ENCODE assay signal across 17 mouse cellular contexts in the genomic region with DNA sequence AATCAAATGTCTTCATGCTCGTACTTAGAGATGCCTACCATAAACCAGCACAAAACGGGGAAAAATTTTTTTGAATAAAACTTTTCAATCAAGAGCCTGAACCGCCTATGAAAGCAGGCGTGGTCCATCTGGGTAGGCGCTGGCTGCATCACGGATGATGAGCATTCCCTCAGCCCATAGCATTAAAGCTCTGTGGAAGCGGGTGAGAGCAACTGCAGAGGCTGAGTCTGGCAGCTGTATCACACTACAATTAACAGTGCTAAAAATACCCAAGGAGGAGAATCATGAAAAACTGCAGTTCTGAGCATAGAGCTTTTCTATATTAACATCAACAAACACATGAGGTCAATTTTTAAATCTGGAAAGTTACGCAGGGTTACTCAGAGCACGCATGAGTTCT. TPM values are rescaled to one million over a fixed set of nuclear protein-coding genes. Genes with fewer than 3 reads are reported as not detected.
DNase-seq lines count a peak whose midpoint lies in the region; ATAC-seq and TF ChIP-seq lines count a peak whose summit lies in the region.
"Had no signal": no experiment of that assay in that cellular context is flagged by ENCODE, and none has a peak within 500 bp of the region (broad histone marks: within the 10 kb centered on the region; RNA-seq: fewer than 3 reads in every experiment).

No protein-coding gene starts in this region.

- no peak for DNase-seq in forebrain, embryonic 10.5 days (ENCODE audit: extremely low spot score, low spot score)
- peak; percentile 5 for DNase-seq in lung, postnatal 0 days (ENCODE audit: low spot score)
- DNase-seq in lung, postnatal 10 days, result no peak
- peak; percentile 38 for DNase-seq in forebrain, embryonic 14.5 days (ENCODE audit: low spot score)
- peak; percentile 66 for DNase-seq in telencephalon, adult 2 months (ENCODE audit: low read depth, low spot score)
- DNase-seq in cerebellum, adult 9-10 months, result no peak
- DNase-seq in gastrocnemius, postnatal 10 days, result no peak
- DNase-seq: gastrocnemius, postnatal 36 days; kidney, adult 11 months; spleen, adult 18-20 months; thymus, postnatal 14 days had no signal

- H3K27me3 ChIP-seq in forebrain, embryonic 13.5 days, result no peaks in the 10 kb centered on the region
- H3K27me3 ChIP-seq in forebrain, embryonic 10.5 days (ENCODE audit: poor library complexity, severe bottlenecking), result no peaks in the 10 kb centered on the region
- H3K27me3 ChIP-seq in lung, postnatal 0 days (replicated peaks; ENCODE audit: insufficient read depth, low read length), result no peaks in the 10 kb centered on the region
- H3K27me3 ChIP-seq in forebrain, embryonic 14.5 days (replicated peaks; ENCODE audit: control insufficient read depth, insufficient read depth, low read length), result no peaks in the 10 kb centered on the region
- H3K27me3 ChIP-seq: heart, embryonic 12.5 days; hindbrain, embryonic 15.5 days; neural tube, embryonic 13.5 days; stomach, embryonic 15.5 days had no signal

- 84% methylated on average over 9 of the region's 9 CpGs for WGBS in forebrain, embryonic 13.5 days
- 92% methylated on average over 9 of the region's 9 CpGs for WGBS in forebrain, embryonic 10.5 days
- WGBS in lung, postnatal 0 days, result 78% methylated on average over 9 of the region's 9 CpGs
- 92% methylated on average over 9 of the region's 9 CpGs for WGBS in forebrain, embryonic 14.5 days

- no peak overlapping the region for H3K27ac ChIP-seq in forebrain, embryonic 13.5 days
- no peak overlapping the region for H3K27ac ChIP-seq in forebrain, embryonic 10.5 days
- H3K27ac ChIP-seq in lung, postnatal 0 days (ENCODE audit: low read length), result no peak overlapping the region
- 0 out of 2 replicates have a peak overlapping the region, but pooled peaks have one; percentile 5 for H3K27ac ChIP-seq in forebrain, embryonic 14.5 days (ENCODE audit: low read depth, low read length)
- H3K27ac ChIP-seq: hindbrain, embryonic 15.5 days; kidney, postnatal 0 days; neural tube, embryonic 13.5 days; stomach, embryonic 15.5 days had no signal

- peak; percentile 72 for ATAC-seq in forebrain, embryonic 13.5 days
- no peak for ATAC-seq in lung, postnatal 0 days
- no peak for ATAC-seq in forebrain, embryonic 14.5 days

- H3K9ac ChIP-seq in forebrain, embryonic 13.5 days, result no peak overlapping the region
- H3K9ac ChIP-seq in lung, postnatal 0 days (replicated peaks; ENCODE audit: low read depth), result no peak overlapping the region
- no peak overlapping the region for H3K9ac ChIP-seq in forebrain, embryonic 14.5 days (ENCODE audit: low read length)
- H3K9ac ChIP-seq: heart, embryonic 12.5 days; hindbrain, embryonic 15.5 days; neural tube, embryonic 13.5 days; stomach, embryonic 15.5 days had no signal

- no peak for TF ChIP-seq CTCF in lung, postnatal 0 days (IDR thresholded peaks at IDR 0.05)

- peaks cover 7% of the 10 kb centered on the region for H3K4me1 ChIP-seq in forebrain, embryonic 13.5 days
- H3K4me1 ChIP-seq in forebrain, embryonic 10.5 days, result peaks cover 5% of the 10 kb centered on the region
- H3K4me1 ChIP-seq in lung, postnatal 0 days (ENCODE audit: insufficient read depth, low read depth, low read length), result no peaks in the 10 kb centered on the region
- H3K4me1 ChIP-seq in forebrain, embryonic 14.5 days (ENCODE audit: control insufficient read depth, insufficient read depth, low read length), result no peaks in the 10 kb centered on the region
- H3K4me1 ChIP-seq: stomach, embryonic 15.5 days had no signal

- peaks cover 24% of the 10 kb centered on the region for H3K36me3 ChIP-seq in forebrain, embryonic 13.5 days (ENCODE audit: poor library complexity, severe bottlenecking)
- H3K36me3 ChIP-seq in forebrain, embryonic 10.5 days (replicated peaks), result peaks cover 25% of the 10 kb centered on the region
- no peaks in the 10 kb centered on the region for H3K36me3 ChIP-seq in lung, postnatal 0 days (ENCODE audit: insufficient read depth, low read length)
- H3K36me3 ChIP-seq in forebrain, embryonic 14.5 days (ENCODE audit: control insufficient read depth, insufficient read depth, low read length), result peaks cover 15% of the 10 kb centered on the region; the same call in 1 of the 2 replicates
- H3K36me3 ChIP-seq: stomach, embryonic 15.5 days had no signal

- H3K9me3 ChIP-seq in forebrain, embryonic 13.5 days (replicated peaks), result peaks cover 3% of the 10 kb centered on the region; the same call in 1 of the 2 replicates
- H3K9me3 ChIP-seq in forebrain, embryonic 10.5 days, result peaks cover 13% of the 10 kb centered on the region; the same call in 1 of the 2 replicates
- H3K9me3 ChIP-seq in lung, postnatal 0 days (ENCODE audit: low read length), result no peaks in the 10 kb centered on the region
- H3K9me3 ChIP-seq in forebrain, embryonic 14.5 days (replicated peaks; ENCODE audit: control insufficient read depth, low read length), result peaks cover 2% of the 10 kb centered on the region; the same call in 1 of the 2 replicates
- H3K9me3 ChIP-seq: hindbrain, embryonic 15.5 days; stomach, embryonic 15.5 days had no signal

- H3K4me2 ChIP-seq in forebrain, embryonic 13.5 days, result no peak overlapping the region
- no peak overlapping the region for H3K4me2 ChIP-seq in lung, postnatal 0 days (replicated peaks; ENCODE audit: low read depth, low read length)
- H3K4me2 ChIP-seq in forebrain, embryonic 14.5 days (ENCODE audit: low read length), result no peak overlapping the region
- H3K4me2 ChIP-seq: heart, embryonic 12.5 days; hindbrain, embryonic 15.5 days; neural tube, embryonic 13.5 days; stomach, embryonic 15.5 days had no signal

- TF ChIP-seq EP300 in lung, postnatal 0 days (IDR thresholded peaks at IDR 0.05), result no peak

- no peak overlapping the region for H3K4me3 ChIP-seq in forebrain, embryonic 13.5 days
- H3K4me3 ChIP-seq in forebrain, embryonic 10.5 days, result no peak overlapping the region
- no peak overlapping the region for H3K4me3 ChIP-seq in lung, postnatal 0 days (ENCODE audit: low read depth, low read length)
- no peak overlapping the region for H3K4me3 ChIP-seq in forebrain, embryonic 14.5 days (ENCODE audit: low read depth, low read length)
- H3K4me3 ChIP-seq: heart, embryonic 12.5 days; hindbrain, embryonic 15.5 days; neural tube, embryonic 13.5 days; stomach, embryonic 15.5 days had no signal

RNA-seq across cellular contexts. Expression of gene Dclk2, which starts 23.6 kb away (rescaled TPM):
- 81.1 and 87.2 TPM in 2 replicates for polyA plus RNA-seq in forebrain, embryonic 13.5 days (2015; fragmentation: Nextera tagmentation; extraction: Ambion mirVana)
- polyA plus RNA-seq in forebrain, embryonic 10.5 days (2016; fragmentation: Nextera tagmentation; extraction: Ambion mirVana), result 18.2 and 22.7 TPM in 2 replicates
- 1.6 and 2.1 TPM in 2 replicates for polyA plus RNA-seq in lung, postnatal 0 days (2015; fragmentation: Nextera tagmentation; extraction: Ambion mirVana)
- 53.6 and 68.2 TPM in 2 replicates for polyA plus RNA-seq in forebrain, embryonic 14.5 days (2014; fragmentation: Nextera tagmentation; extraction: Ambion mirVana)
- 1 to 10 TPM; 3.7 to 6.2 TPM for total RNA-seq in gastrocnemius, postnatal 10 days (2021)

Comparison
In these comparisons a context has a peak if more than half of its experiments do, and no peak if none do; other contexts are left out.
1. DNase-seq: peak in lung, postnatal 0 days (single experiment), forebrain, embryonic 14.5 days (single experiment) and telencephalon, adult 2 months (single experiment); none in forebrain, embryonic 10.5 days (single experiment), lung, postnatal 10 days (single experiment), cerebellum, adult 9-10 months (single experiment) and gastrocnemius, postnatal 10 days (single experiment).